Mouse (Mus musculus): Measurements from ENCODE around the gene Plek2.
"Not testable (repeated sequence)": the region's sequence is repeated elsewhere in the genome, so short reads cannot be mapped to it uniquely, and the experiment has no call there.

- TF ChIP-seq POLR2A (IDR thresholded peaks at IDR 0.05; ENCODE audit: borderline replicate concordance, low read depth, low read length); CTCF (IDR thresholded peaks at IDR 0.05; ENCODE audit: low read depth, low read length): not testable (repeated sequence)
These were observed 16.2 kb upstream of the Plek2 start for GRCm38 (mm10) chr12:78922977-78923376.

All from bone marrow macrophage, adult 2 months (primary cell).